Mouse (Mus musculus) hindbrain, embryonic 11.5 days (tissue): Measurements from ENCODE around the gene Ptpn14. TPM values are rescaled to one million over a fixed set of nuclear protein-coding genes. Genes with fewer than 3 reads are reported as not detected.

Experiments used
- ATAC-seq: fragments of 200-750 bp; cut with Nextera tagmentation; 2 replicates; pipeline ENCODE4 v1.8.0; 2017; ENCODE audit warnings: mild to moderate bottlenecking, moderate TSS enrichment, moderate library complexity; ENCODE audit not compliant: low FRiP score
- DNase-seq: peaks from one replicate; pipeline ENCODE4 v3.0.0-alpha.2; 2015; ENCODE audit warnings: low spot score
- H3K27ac ChIP-seq: fragments of 300-500 bp; sonication (generic); 2 replicates; pipeline ENCODE4 v1.5.1; 2014; ENCODE audit warnings: mild to moderate bottlenecking, low read depth, low read length
- H3K27me3 ChIP-seq: fragments of 300-500 bp; sonication (generic); 2 replicates; pipeline ENCODE4 v1.6.1; 2014; ENCODE audit warnings: mild to moderate bottlenecking, low read length, moderate library complexity, mixed read lengths; ENCODE audit not compliant: control insufficient read depth, insufficient read depth
- H3K36me3 ChIP-seq: fragments of 300-500 bp; sonication (generic); 2 replicates; pipeline ENCODE4 v1.6.1; 2014; ENCODE audit warnings: mild to moderate bottlenecking, low read length, moderate library complexity, mixed read lengths; ENCODE audit not compliant: control insufficient read depth, insufficient read depth
- H3K4me1 ChIP-seq: fragments of 300-500 bp; sonication (generic); replicated peaks from 2 replicates; pipeline ENCODE4 v1.6.1; 2014; ENCODE audit warnings: low read length, mixed read lengths; ENCODE audit not compliant: control insufficient read depth, insufficient read depth
- H3K4me2 ChIP-seq: fragments of 300-500 bp; sonication (generic); replicated peaks from 2 replicates; pipeline ENCODE4 v1.6.1; 2014; ENCODE audit warnings: mild to moderate bottlenecking, low read depth, low read length
- H3K4me3 ChIP-seq: fragments of 300-500 bp; sonication (generic); 2 replicates; pipeline ENCODE4 v1.5.1; 2014; ENCODE audit warnings: low read depth, low read length
- H3K9ac ChIP-seq: fragments of 300-500 bp; sonication (generic); 2 replicates; pipeline ENCODE4 v1.6.1; 2014; ENCODE audit warnings: low read depth, low read length
- H3K9me3 ChIP-seq: fragments of 300-500 bp; sonication (generic); 2 replicates; pipeline ENCODE4 v1.6.1; 2016; ENCODE audit warnings: low read length; ENCODE audit not compliant: control insufficient read depth
- WGBS: fragments of 180-500 bp; shearing (Covaris S2); extraction: QIAGEN DNeasy Blood & Tissue Kit; methylation state at CpG from one replicate; pipeline ENCODE4 v1.1.7; 2014; 5-methylcytosine and 5-hydroxymethylcytosine counted together
- polyA plus RNA-seq: library from polyadenylated mRNA; unstranded; fragments of >200 nt; fragmentation: Nextera tagmentation; extraction: Ambion mirVana; gene quantifications from 2 replicates; pipeline ENCODE4 v1.2.1, GENCODE M21; 2014

The Ptpn14 gene
- polyA plus RNA-seq, 1 experiment from 2014 or later: 7.2 TPM

- DNase-seq (no peak), ATAC-seq (no peak)
- Histone ChIP-seq H3K4me1 (no peaks in the 10 kb centered on the region), H3K36me3 (no peaks in the 10 kb centered on the region), H3K4me2 (no peak overlapping the region), H3K9ac (no peak overlapping the region), H3K4me3 (no peak overlapping the region), H3K27me3 (no peaks in the 10 kb centered on the region), H3K9me3 (no peaks in the 10 kb centered on the region), H3K27ac (no peak overlapping the region)
- WGBS: 79% methylated on average over 4 of the region's 4 CpGs
Measured at GRCm38 (mm10) chr1:189746520-189746919, 18.5 kb downstream of the Ptpn14 start.

- no peak for DNase-seq
- Histone ChIP-seq H3K4me3 (no peak overlapping the region), H3K4me1 (no peaks in the 10 kb centered on the region), H3K36me3 (no peaks in the 10 kb centered on the region), H3K27me3 (no peaks in the 10 kb centered on the region), H3K9me3 (no peaks in the 10 kb centered on the region), H3K9ac (no peak overlapping the region), H3K27ac (no peak overlapping the region), H3K4me2 (no peak overlapping the region)
- 96% methylated on average over 4 of the region's 4 CpGs for WGBS
- ATAC-seq: no peak
Measured at GRCm38 (mm10) chr1:189749789-189750188, 21.7 kb downstream of the Ptpn14 start.

- H3K4me2 ChIP-seq: no peak overlapping the region
- WGBS: 91% methylated on average over 5 of the region's 5 CpGs
- H3K27me3 ChIP-seq: no peaks in the 10 kb centered on the region
- no peak overlapping the region for H3K4me3 ChIP-seq
- no peaks in the 10 kb centered on the region for H3K9me3 ChIP-seq
- ATAC-seq (no peak), DNase-seq (no peak)
- H3K36me3 ChIP-seq: no peaks in the 10 kb centered on the region
- H3K27ac ChIP-seq: no peak overlapping the region
- no peaks in the 10 kb centered on the region for H3K4me1 ChIP-seq
- no peak overlapping the region for H3K9ac ChIP-seq
Measured at GRCm38 (mm10) chr1:189750233-189750632, 22.2 kb downstream of the Ptpn14 start.

GRCm38 (mm10) chr1:189752245-189752644 is 24.2 kb downstream of the Ptpn14 start:
- H3K9me3 ChIP-seq: no peaks in the 10 kb centered on the region
- no peak overlapping the region for H3K4me3 ChIP-seq
- H3K9ac ChIP-seq: no peak overlapping the region
- no peaks in the 10 kb centered on the region for H3K36me3 ChIP-seq
- ATAC-seq: no peak
- H3K4me1 ChIP-seq: no peaks in the 10 kb centered on the region
- no peak overlapping the region for H3K27ac ChIP-seq
- no peak overlapping the region for H3K4me2 ChIP-seq
- DNase-seq: no peak
- H3K27me3 ChIP-seq: no peaks in the 10 kb centered on the region
- 72% methylated on average over 6 of the region's 6 CpGs for WGBS

GRCm38 (mm10) chr1:189755072-189755471 is 27.0 kb downstream of the Ptpn14 start:
- DNase-seq (no peak), ATAC-seq (no peak)
- Histone ChIP-seq H3K4me3 (no peak overlapping the region), H3K27ac (no peak overlapping the region), H3K9me3 (no peaks in the 10 kb centered on the region), H3K27me3 (no peaks in the 10 kb centered on the region), H3K4me1 (no peaks in the 10 kb centered on the region), H3K36me3 (no peaks in the 10 kb centered on the region), H3K4me2 (no peak overlapping the region), H3K9ac (no peak overlapping the region)
- 44% methylated on average over 8 of the region's 8 CpGs for WGBS

GRCm38 (mm10) chr1:189756306-189757053 is 28.4 kb downstream of the Ptpn14 start:
- WGBS: 42% methylated on average over 19 of the region's 19 CpGs
- Histone ChIP-seq H3K4me2 (no peak overlapping the region), H3K27ac (no peak overlapping the region), H3K4me3 (no peak overlapping the region), H3K9ac (no peak overlapping the region), H3K36me3 (no peaks in the 10 kb centered on the region), H3K9me3 (no peaks in the 10 kb centered on the region), H3K4me1 (no peaks in the 10 kb centered on the region), H3K27me3 (no peaks in the 10 kb centered on the region)
- DNase-seq: peak; percentile 39
- ATAC-seq: peak; percentile 49; the same call in 1 of the 2 replicates

GRCm38 (mm10) chr1:189757054-189757408 is 29.0 kb downstream of the Ptpn14 start:
- Histone ChIP-seq H3K4me3 (no peak overlapping the region), H3K27ac (no peak overlapping the region), H3K9me3 (no peaks in the 10 kb centered on the region), H3K27me3 (no peaks in the 10 kb centered on the region), H3K4me2 (no peak overlapping the region), H3K4me1 (no peaks in the 10 kb centered on the region), H3K36me3 (no peaks in the 10 kb centered on the region), H3K9ac (no peak overlapping the region)
- WGBS: 68% methylated on average over 7 of the region's 7 CpGs
- DNase-seq (no peak), ATAC-seq (no peak; the same call in 1 of the 2 replicates)

GRCm38 (mm10) chr1:189761581-189762021 is 33.5 kb downstream of the Ptpn14 start:
- H3K4me3 ChIP-seq: no peak overlapping the region
- no peaks in the 10 kb centered on the region for H3K4me1 ChIP-seq

GRCm38 (mm10) chr1:189764258-189764657 is 36.2 kb downstream of the Ptpn14 start:
- DNase-seq (no peak), ATAC-seq (no peak)
- no peaks in the 10 kb centered on the region for H3K36me3 ChIP-seq
- H3K4me2 ChIP-seq: no peak overlapping the region
- 0 out of 2 replicates have a peak overlapping the region, but pooled peaks have one; percentile 17 for H3K27ac ChIP-seq
- 79% methylated on average over 5 of the region's 5 CpGs for WGBS
- H3K4me1 ChIP-seq: no peaks in the 10 kb centered on the region; the same call in 1 of the 2 replicates
- H3K4me3 ChIP-seq: no peak overlapping the region
- H3K9me3 ChIP-seq: no peaks in the 10 kb centered on the region
- no peaks in the 10 kb centered on the region for H3K27me3 ChIP-seq
- no peak overlapping the region for H3K9ac ChIP-seq

More at GRCm38 (mm10) chr1:189761581-189762021, 33.5 kb downstream of the Ptpn14 start:
- H3K9me3 ChIP-seq: no peaks in the 10 kb centered on the region
- H3K36me3 ChIP-seq: no peaks in the 10 kb centered on the region
- no peak for DNase-seq
- no peak for ATAC-seq
- H3K9ac ChIP-seq: no peak overlapping the region
- WGBS: 14% methylated on average over 6 of the region's 6 CpGs
- no peak overlapping the region for H3K27ac ChIP-seq
- H3K4me2 ChIP-seq: no peak overlapping the region
- no peaks in the 10 kb centered on the region for H3K27me3 ChIP-seq
